Mouse (Mus musculus): ENCODE data around the gene Mindy4.
A peak's percentile ranks its signal among the peaks of the same experiment; 100 is the strongest.

Mindy4 gene

DNA sequence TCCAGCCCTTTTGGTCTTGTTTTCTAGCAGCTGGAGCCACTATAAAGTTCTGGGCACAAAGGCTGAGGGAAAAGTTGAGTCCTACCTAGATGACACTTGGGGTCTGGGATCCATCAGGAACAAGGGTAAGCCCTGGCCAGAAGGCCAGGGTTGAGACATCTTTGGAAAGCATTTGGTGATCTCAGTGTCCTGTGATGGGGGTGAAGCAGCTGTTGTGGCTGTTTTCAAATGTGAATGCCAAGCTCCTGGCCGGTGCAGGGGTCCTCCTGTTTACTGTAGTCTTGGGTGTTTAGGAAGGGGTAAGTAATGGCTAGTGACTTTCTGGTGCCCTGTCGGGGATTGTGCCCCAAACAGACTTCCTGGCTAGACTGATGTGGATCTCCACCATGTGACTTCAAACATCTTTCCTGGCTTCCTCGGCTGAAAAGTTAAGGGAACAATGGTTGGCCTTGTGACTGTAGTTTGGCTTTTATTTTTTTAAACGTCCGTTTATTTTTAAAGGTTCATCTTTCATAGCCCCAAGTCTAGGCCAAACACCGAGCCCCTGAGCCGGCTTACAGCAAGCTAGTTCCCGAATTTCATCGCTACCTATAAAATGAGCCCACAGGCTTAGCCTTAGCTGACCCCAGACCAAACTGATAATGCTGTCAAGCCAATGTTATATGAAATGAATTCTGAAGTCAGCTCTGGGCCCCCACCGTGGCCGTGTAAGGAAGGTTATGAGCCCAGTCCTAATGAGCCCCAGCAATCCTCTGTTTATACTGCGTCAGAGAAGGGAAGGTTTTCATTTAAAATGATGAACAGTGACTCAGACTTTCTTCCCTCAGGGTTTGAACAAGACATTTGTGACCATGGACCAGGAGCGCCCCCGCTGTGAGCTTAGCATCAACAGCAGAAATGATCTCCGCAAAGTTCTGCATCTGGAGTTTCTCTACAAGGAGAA, 7.5 kb downstream of the Mindy4 start:
- no peak for DNase-seq

GRCm38 (mm10) chr6:55214541-55214940, 11.4 kb downstream of the Mindy4 start:
- DNase-seq = peak; percentile 31 to 83

- no peak for DNase-seq
Measured at GRCm38 (mm10) chr6:55218232-55218631, 15.0 kb downstream of the Mindy4 start.

DNA sequence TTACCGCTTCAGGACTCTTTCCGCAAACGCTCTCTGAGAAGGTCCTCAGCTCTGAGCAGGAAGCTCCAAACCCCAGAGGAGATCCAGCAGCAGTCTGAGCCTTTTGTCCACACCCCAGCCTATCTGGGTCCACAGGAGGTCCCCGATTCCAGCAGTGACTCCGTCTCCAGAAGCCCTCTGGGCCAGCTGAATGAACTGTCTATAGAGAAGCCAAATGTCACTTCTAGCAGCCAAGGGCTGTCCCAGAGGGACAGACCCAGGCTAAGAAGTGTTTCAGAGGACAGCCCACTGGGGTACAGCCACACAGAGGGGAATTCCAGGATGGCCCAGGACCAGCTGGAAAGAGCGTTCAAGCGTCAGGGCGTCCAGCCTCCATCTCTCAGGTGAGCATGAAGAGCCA, 20.8 kb downstream of the Mindy4 start:
- peak in 1 of 2 experiments; percentile 33 for DNase-seq

- peak in 1 of 2 experiments; percentile 25 for DNase-seq
Measured at GRCm38 (mm10) chr6:55230048-55230447, 26.9 kb downstream of the Mindy4 start.

GRCm38 (mm10) chr6:55232101-55232500, 28.9 kb downstream of the Mindy4 start:
- peak in 1 of 2 experiments; percentile 19 for DNase-seq

DNA sequence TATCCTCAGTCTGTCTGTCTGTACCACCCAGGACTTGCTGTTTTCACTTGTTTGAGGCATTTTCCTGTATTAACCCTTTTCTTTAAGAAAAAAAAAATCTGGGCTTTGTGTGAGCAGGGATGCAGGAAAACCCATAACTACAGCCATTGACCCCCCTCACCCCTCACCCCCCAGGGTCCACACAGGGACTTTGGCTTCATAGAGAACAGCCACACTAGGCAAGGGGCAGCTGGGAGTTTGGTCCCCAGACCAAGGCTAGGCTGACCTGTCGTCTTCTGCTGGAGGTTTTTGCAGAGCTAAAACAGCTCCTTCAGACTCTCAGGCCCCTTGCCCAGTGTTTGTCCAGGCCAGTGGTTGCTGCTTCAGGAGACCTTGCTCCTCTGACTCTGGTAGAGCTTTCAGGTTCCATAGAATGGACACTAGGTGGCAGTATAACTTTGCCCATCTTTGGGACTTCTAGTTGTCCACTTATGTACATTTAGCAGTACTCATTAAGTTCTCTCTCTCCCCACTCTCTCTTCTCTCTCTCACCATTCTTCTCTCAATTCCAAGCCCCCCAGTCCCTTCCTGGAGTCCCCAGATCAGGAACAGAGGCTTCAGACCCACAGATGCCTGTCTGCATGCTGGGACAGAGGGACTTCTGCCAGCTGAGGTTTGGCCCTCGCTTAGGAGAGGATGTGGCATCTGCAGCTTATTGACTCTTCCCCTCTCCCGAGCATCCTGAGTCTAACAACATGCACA, 29.5 kb downstream of the Mindy4 start:
- DNase-seq = peak; percentile 34 to 35

- peak in 1 of 2 experiments; percentile 9 for DNase-seq
Measured at GRCm38 (mm10) chr6:55233326-55233725, 30.1 kb downstream of the Mindy4 start.

- peak in 1 of 2 experiments; percentile 15 for DNase-seq
Measured at GRCm38 (mm10) chr6:55234636-55235035, 31.5 kb downstream of the Mindy4 start.

DNA sequence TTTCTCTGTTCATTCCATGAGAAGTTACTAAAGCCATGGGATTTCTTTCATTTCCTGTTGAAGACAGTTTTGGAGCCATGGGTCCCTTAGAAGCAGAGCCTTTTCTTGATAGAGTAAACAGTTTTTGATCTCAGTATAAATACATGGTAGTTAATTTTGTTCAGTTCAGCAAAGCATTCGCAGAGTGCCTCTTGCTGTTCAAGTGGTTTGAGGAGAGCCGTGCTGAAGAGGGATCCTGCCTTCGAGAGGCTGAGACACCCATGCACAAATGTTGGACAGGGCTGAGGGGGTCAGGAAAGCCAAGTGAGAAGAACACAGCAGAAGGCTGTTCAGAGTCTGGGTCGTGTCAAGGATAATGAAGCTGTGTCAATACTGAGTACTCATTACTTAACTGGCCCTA, 32.5 kb downstream of the Mindy4 start:
- peak in 1 of 2 experiments; percentile 11 for DNase-seq

- DNase-seq = peak; percentile 26 to 52
Measured at GRCm38 (mm10) chr6:55239931-55240330, 36.7 kb downstream of the Mindy4 start.

- DNase-seq = peak in 1 of 2 experiments; percentile 28
Measured at GRCm38 (mm10) chr6:55240591-55241260, 37.5 kb downstream of the Mindy4 start.

DNA sequence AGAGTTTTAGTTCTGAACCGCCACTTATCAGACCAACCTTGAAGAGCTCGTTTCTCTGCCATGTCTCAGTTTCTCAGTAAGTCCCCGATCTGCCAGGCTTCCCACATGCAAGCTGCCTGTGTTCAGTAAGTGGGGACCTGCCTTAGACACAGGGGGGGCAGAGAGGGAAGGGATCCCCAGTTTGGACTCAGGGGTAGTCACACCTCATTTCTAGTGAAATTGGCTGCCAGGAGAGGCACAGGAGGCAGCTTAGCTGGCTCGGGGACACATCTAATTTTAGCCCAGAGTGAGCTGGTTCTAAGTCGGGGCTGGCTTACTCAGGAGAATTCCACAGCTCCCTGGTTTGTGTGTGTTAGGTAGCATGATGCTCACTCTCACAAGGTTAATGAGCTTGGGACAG, 38.3 kb downstream of the Mindy4 start:
- no peak for DNase-seq

- DNase-seq = no peak
Measured at GRCm38 (mm10) chr6:55245680-55246079, 42.5 kb downstream of the Mindy4 start.

DNA sequence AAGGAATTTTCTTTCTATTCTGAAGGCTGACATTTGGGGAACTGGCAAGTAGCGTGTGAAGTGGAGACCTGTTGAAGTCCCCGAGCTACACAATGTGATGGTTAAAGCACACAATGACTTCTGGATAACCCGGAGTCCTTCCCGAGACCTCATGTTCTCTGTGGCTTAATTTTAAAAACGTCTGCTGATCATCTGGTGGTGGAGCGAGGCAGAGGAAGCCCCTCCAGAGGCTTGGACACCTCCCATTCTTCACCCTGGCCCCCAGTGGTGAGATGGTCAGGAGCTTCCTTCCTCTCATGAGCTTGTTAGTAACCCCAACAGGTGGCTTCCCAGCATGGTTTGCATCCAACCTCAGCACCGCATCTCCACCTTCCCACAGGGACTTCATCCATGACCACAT, 43.3 kb downstream of the Mindy4 start:
- no peak for DNase-seq

DNA sequence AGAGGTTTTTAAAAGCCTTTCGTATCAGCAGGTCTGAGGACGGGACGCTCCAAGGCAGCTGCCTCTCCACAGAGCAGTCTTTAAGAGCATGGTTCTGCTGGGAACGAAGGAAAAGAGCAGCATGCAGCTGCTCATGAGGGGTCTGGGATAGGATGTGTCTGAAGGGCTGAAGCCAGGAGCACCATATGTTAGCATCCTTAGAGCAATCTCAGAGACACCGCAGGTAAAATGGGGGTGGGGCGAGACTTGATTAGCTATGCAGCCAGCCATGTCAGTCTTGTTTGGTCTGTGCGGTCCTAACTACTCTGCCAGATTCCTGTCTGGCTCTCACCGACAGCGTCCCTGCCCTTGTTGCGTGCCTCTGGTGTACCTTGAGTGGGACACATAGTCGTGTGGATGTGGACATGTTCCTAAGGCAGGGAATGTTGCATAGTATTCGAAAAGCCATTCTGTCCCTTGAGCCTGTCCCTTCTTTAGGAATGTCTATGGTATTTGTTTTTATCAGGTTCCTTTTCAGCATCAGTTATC, 43.8 kb downstream of the Mindy4 start:
- DNase-seq = no peak

- no peak for DNase-seq
Measured at GRCm38 (mm10) chr6:55249263-55249662, 46.1 kb downstream of the Mindy4 start.

DNA sequence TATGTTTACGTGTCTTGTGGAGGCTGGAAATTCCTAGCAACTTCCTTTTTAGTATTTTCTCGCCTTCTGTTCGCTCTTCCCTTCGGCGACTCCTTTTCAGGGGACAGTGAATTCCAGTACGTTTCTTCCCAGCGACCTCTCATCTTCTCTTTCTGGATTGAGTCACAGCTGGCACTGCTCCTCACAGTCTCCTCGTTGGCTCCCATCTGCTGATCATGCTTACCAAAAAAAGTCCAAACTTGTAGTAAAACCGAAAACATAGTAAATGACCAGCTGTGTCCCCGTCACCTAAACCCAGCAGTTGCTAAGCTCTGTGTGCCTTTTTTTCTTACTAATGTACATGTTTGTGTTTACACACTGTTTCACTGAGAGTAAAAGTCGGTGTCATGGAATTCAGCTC, 47.6 kb downstream of the Mindy4 start:
- no peak for DNase-seq

- DNase-seq = no peak
Measured at GRCm38 (mm10) chr6:55251596-55251995, 48.4 kb downstream of the Mindy4 start.

GRCm38 (mm10) chr6:55252731-55253247, 49.6 kb downstream of the Mindy4 start:
- no peak for DNase-seq

GRCm38 (mm10) chr6:55256500-55257191, 53.5 kb downstream of the Mindy4 start:
- no peak for DNase-seq

DNA sequence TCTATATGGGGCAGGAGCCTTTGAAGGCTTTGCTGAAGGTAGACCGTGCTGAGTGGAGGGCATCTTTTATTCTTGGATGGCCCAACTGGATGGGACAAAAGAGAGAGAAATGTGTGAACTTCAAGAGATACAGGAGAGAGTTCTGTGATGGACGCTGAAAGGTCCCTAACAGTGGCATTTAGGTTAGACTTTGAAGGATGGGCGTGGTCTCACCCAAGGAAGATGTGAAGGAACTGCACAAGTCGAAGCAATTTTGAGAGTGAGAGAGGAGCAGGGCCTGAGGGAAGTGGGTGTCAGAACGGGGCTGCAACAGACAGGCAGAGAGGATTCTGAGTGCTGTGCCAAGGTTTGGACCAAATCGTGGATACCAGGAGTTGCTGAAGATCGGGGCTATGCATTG, 54.1 kb downstream of the Mindy4 start:
- no peak for DNase-seq
